Mouse (Mus musculus) yolk sac, embryonic 10.5 days (tissue): ENCODE measurements around the gene Tor3a.

Experiments used
- DNase-seq: peaks from one replicate; pipeline ENCODE4 v3.0.0-alpha.2; 2017; ENCODE audit warnings: low spot score

Tor3a gene

GRCm38 (mm10) chr1:156635148-156635547 lies 39.0 kb downstream of the Tor3a start:
- no peak for DNase-seq

DNA sequence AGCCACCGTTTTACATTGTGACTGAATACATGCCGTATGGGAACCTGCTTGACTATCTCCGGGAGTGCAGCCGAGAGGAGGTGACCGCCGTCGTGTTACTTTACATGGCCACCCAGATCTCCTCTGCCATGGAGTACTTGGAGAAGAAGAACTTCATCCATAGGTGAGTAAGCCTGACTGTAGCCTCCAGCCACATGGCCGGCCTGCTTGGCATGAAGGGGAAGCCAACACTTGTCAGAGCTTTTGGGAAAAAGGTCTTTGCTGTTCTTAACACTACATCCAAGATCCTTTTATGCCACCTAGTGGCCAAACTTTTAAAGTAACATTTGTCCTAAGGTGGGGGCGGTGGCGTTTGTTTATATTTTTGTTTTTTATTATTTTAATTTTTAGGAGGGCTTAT lies 41.1 kb downstream of the Tor3a start:
- peak; percentile 17 for DNase-seq

DNA sequence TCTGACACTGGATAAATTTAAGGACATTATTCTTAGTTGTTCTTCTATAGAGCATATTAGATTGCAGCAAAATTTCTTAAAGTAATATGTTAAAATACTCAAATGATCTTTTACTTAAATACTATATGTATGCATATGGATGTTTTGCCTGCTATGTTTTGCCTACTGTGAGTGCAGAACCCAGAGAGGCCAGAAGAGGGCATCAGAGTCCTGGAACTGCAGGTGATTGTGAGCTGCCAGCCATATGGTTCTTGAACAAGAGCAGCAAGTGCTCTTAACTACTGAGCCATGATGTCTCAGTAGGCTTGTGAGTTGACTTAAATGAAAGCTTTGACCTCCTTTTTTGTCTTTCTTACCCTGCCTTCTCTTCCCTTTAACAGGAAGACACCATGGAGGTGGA lies 43.2 kb downstream of the Tor3a start:
- no peak for DNase-seq

DNA sequence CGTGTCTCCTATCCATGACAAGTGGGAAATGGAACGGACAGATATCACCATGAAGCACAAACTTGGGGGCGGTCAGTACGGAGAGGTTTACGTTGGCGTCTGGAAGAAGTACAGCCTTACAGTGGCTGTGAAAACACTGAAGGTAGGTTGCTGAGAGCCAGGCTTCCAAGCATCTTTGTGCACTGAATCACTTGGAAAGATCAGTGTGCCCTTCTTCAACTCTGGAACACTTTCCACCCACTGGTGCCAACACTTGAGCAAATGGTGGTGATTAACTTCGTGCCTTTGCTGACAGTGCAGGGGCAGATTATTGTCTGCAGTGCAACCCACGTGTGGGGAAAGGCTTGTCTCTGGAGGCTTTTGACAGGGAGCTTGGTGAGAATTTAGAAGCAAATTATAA lies 44.2 kb downstream of the Tor3a start:
- no peak for DNase-seq

GRCm38 (mm10) chr1:156626729-156627128 lies 47.4 kb downstream of the Tor3a start:
- DNase-seq = no peak

- no peak for DNase-seq
Observed at GRCm38 (mm10) chr1:156624231-156624630, 49.9 kb downstream of the Tor3a start.

GRCm38 (mm10) chr1:156620951-156621350 lies 53.2 kb downstream of the Tor3a start:
- DNase-seq = no peak

GRCm38 (mm10) chr1:156620292-156620909 lies 53.8 kb downstream of the Tor3a start:
- DNase-seq = no peak

GRCm38 (mm10) chr1:156617811-156618210 lies 56.3 kb downstream of the Tor3a start:
- no peak for DNase-seq

DNA sequence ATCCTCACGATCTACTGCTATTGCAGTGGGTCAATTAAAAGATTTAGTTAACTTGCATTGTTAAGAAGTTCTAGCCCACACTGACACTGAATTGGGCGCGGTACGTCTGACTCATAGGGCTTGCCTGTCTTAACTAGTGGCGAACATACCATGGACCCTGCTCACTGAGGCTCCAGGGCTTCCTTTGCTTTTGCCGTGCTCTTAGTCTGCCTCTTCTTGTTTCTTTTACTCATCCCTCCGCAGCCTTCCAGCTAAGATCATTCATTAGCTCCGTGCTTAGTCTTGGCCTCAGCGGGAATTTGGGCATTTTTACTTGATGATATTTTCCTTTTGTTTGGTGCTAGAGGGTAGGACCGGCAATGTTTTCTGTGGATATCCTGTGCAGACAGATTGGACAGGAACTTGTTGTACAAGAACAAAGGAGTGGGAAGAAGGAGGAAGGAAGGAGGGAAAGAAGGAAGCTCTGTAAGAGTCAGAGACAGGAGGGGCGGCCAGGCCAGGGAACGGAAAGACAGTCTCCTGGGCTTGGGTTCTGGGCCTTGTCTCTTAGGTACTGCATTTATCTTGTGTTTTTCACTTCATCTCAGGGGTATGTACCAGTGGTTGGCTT lies 57.1 kb downstream of the Tor3a start:
- peak; percentile 20 for DNase-seq

GRCm38 (mm10) chr1:156615381-156616133 lies 58.6 kb downstream of the Tor3a start:
- peak; percentile 80 for DNase-seq

GRCm38 (mm10) chr1:156614710-156615109 lies 59.4 kb downstream of the Tor3a start:
- DNase-seq = no peak

- DNase-seq = peak; percentile 58
Observed at GRCm38 (mm10) chr1:156613855-156614530, 60.2 kb downstream of the Tor3a start.

DNA sequence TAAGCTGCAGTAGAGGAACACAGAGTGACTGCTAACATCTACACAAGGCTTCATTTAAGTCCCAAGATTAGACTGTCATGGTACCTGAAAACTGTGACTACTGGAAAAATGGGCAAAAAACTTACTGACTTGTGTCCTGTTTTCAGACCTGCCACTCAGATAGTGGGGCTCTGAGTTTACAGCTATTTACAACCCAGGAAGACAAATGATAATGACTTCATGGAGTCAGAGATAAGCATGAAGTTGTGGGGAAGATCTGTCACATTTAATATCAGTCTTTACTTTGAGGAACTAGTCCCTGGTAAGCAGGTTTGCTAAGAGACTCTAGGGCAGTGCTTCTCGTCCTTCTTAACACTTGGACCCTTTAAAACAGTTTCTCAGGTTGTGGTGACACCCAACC lies 63.9 kb downstream of the Tor3a start:
- DNase-seq = no peak

DNA sequence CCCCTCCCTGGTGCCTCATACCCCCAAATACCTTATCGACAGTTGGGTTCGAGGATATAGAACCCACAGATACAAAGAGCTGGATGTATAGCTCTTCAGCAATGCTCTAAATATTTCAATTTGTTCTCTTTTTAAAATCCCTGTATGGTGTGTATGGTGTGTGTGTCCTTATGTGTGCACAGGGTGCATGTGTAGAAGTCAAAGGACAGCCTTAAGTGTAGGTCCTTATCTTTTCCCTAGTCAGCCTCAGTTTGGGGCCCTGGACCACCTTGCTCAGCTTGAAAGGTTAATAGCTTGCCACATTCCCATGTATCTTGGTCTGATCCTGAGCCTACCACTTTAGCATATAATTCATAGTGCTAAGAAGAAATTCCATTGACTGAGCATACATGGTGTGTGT lies 65.7 kb downstream of the Tor3a start:
- no peak for DNase-seq

- no peak for DNase-seq
Observed at GRCm38 (mm10) chr1:156605940-156606339, 68.2 kb downstream of the Tor3a start.

DNA sequence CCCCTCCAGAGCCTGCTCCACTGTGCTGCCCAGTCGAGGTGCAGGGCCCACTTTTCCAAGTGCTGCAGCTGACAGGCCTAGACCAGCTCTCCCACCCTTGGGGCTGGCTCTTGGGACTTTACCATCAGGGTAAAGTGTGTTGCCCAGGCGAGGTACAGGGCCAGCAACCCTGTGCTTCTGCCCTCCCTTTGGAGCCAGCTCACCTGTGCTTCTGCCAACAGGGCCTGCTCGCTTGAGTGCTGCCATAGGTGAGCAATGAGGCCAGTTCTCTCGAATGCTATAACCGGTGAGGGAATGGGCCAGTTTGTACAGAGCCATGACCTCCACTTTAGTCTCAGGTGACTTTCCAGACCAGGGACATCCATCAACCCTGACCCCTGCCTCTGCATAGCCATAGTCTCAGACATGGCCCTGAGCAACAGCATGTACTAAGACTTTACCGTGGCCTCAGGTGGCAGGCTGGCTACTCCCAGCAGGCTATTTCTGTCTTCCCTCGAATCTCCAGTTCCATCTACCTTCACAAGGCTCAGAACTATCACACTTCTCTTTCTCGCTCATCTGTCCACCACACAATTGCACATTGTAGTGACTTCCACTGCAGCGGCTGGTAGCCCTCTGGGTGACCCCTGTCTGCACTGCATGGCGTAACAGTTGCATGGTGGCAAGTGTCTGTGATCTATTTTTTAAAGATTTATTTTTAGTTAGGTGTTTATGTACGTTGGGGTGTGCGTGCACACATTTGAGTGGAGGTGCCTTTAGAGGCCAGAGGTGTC lies 68.9 kb downstream of the Tor3a start:
- no peak for DNase-seq
